Mouse (Mus musculus): ENCODE measurements around the gene Ahnak2.

Gene Ahnak2

DNA sequence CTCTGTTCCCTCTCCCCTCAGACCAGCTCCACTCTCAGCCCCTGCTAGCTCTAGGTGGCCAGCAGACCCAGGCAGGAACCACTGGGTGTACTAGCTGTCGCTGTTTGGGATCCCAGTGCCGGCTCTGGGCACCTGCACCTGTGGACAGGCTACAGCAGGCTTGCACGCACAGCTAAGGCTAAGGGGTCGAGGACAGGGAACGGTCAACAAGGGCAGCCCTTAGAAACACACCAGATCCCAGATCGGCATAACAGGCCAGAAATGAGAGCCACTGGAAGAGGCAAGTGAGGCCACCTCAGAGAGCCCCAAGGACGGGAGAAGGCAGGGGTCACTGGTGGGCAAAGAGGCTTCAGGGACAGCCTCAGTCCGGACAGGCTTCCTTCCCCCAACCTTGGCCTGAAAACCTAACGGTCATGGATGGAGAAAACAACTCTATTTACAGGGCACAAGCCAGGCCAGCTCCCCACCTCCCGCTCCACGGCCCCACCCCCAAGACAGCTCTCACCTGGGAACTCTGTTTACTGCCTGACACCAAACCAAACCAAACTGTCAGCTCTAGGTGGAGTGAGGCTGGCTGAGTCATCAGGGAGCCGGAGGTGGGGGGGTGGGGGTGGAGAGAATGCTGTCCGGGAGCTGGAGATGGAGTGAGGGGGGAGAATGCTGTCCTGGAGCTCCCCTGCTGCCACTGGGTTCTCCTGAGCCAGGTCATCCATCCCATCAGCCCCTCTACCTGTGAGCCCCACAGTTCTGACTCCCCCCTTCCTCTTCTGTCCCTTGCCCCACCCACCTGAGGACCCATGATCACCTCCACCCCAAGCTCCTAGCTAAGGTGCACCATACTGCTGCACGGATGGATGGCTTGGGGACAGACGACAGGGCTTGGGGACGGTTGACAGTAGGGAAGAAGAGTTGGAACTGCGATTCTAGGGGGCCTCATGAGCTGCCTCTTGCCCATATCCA lies 5.6 kb downstream of the Ahnak2 start:
- DNase-seq (ENCODE audit: low spot score in 2 of 2), result peak; percentile 56

GRCm38 (mm10) chr12:112795466-112796104 lies 6.9 kb downstream of the Ahnak2 start:
- DNase-seq (ENCODE audit: low spot score in 2 of 2), result peak; percentile 62 to 78

- DNase-seq (ENCODE audit: low spot score in 2 of 2), result no peak
Measured at GRCm38 (mm10) chr12:112794998-112795397, 7.5 kb downstream of the Ahnak2 start.

DNA sequence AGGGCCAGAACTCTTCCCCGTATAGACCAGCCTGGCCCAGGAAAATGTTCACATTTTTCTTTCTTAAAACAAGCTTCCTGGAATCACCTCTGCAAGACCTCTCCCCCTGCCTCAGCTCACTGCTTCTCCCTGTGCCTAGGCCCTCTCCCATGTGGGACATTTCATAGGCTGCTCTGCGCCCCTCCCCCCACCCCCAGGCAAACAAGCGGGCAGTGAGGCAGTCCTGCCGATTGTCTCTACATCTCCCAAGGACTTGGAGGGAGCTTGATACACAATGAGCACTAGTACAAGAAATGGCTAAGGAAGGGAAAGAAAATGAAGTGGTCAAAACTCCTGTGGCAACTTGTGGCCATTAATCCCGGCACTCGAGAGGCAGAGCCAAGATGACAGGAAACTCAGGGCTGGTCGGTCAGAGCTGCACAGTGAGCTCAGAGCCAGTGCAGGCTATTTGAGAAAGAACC lies 8.1 kb downstream of the Ahnak2 start:
- DNase-seq (ENCODE audit: low spot score in 2 of 2), result no peak

- DNase-seq (ENCODE audit: low spot score in 2 of 2), result peak; percentile 53 to 77
Measured at GRCm38 (mm10) chr12:112793601-112794355, 8.7 kb downstream of the Ahnak2 start.

GRCm38 (mm10) chr12:112791026-112791425 lies 11.4 kb downstream of the Ahnak2 start:
- DNase-seq (ENCODE audit: low spot score in 2 of 2), result no peak

DNA sequence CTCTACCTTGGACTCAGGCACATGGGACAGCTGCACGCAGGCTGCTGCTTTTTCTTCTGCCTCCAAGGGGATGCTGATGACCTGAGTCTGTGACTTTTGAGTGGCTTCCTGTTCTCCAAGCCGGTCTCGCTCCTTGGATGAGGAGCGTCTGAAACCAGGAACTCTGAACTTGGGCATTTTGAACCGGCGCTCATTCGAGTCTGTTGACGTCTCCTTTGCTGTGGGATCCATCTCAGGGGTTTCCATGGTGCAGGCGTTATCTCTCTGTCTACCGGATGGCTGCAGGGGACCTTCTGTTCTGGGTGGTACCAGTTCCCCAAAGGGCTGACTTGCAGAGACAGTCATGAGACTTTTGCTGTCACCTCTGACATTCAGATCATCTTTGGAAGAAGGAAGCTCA lies 28.0 kb downstream of the Ahnak2 start:
- no peak for DNase-seq (ENCODE audit: low spot score in 2 of 2)

DNA sequence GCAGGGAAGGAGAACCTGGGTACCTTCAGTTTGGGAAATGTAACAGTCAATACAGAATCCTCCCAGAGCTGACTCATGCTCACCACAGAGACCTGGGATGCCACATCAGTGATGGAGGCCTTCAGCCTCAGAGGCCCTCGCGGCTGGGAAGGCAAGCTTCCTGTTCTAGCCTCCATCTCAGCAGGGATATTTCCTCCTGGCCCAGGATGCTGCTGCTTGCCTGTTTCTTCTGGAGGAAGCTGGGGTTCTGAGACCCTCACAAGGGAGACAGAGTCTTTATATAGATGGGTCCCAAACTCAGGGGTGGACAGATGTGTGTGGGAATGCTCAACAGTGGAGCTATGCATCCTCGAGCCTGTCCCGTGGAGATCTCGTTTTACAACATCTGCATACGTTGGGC lies 28.4 kb downstream of the Ahnak2 start:
- DNase-seq (ENCODE audit: low spot score in 2 of 2), result no peak

GRCm38 (mm10) chr12:112773366-112773765 lies 29.1 kb downstream of the Ahnak2 start:
- DNase-seq (ENCODE audit: low spot score in 2 of 2), result no peak

DNA sequence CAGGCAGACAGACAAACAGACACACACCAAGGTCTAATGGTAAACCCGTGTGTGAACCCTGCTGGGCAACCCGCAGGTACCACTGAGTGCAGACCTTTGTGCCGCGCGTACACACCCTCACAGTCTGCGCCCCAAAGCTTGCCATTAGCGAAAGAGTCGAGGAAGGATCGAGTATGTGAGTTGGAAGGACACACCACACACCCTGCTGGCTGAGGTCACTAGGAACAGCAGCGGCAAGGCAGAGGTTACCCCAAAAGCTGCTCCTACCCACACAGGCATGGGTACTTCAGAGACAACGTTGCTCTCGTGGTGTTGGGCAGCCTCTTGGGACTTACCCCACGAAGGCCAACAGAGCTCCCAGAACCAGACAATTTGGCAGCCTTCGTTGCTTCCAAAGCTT lies 30.2 kb downstream of the Ahnak2 start:
- DNase-seq (ENCODE audit: low spot score in 2 of 2), result no peak

DNA sequence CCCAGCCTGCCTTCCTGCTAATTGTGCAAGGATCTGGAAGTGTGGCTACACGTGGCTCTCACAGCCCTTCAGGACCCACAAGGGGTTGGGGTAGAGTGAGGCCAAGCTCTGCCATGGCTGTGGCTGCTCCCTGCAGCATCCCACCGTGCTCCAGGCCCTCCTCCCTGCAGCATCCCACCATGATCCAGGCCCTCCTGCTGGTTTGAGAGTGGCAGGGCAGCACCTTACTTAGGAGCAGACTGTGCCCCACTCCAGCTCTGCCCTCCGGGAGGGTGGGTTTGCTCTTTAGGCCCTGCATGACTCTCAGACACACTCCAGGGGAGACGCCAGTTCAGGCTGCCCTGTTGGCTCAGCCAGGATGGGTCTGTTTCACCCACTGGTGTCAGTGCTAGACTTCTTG lies 32.1 kb downstream of the Ahnak2 start:
- DNase-seq (ENCODE audit: low spot score in 2 of 2), result no peak

- DNase-seq (ENCODE audit: low spot score in 2 of 2), result no peak
Measured at GRCm38 (mm10) chr12:112769751-112770150, 32.7 kb downstream of the Ahnak2 start.

DNA sequence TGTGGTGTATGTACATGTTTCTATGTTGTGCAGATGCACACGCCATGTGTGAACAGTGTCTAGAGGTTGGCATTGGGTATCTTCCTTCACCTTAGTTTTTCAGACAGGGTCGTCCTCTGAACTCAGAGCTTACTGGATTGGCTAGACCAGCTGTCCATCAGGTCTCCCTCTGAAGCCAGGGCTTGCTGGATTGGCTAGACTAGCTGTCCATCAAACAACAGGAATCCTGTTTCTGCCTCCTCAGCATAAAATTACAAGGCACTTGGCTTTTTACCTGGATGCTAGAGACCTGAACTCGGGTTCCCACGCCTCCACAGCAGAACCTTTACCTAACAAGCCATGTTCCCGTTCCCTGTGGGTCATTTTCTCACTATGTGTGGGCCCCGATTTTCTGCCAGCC lies 33.4 kb downstream of the Ahnak2 start:
- DNase-seq (ENCODE audit: low spot score in 2 of 2), result no peak

DNA sequence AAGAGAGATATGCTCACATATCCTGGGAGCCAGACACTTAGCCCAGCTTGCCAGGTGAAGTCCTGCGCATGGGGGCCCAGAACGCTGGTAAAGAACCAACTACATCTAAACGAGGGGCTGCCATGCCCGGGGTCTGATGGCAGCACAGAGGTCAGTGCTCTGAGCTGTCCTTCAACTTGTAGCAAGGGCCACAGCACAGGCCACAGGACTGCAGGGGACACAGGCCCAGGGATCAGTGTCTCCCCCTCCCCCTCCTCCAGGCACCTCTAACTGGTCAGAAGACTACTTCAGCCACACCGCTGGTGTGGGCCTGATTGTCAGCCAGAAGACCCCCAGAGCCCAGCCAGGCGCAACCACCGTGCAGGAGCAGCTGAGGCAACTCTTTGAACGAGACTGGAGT lies 34.3 kb downstream of the Ahnak2 start:
- DNase-seq (ENCODE audit: low spot score in 2 of 2), result no peak

GRCm38 (mm10) chr12:112767036-112767890 lies 35.2 kb downstream of the Ahnak2 start:
- DNase-seq (ENCODE audit: low spot score in 2 of 2), result no peak

- DNase-seq (ENCODE audit: low spot score in 2 of 2), result no peak
Measured at GRCm38 (mm10) chr12:112766586-112766985, 35.9 kb downstream of the Ahnak2 start.

DNA sequence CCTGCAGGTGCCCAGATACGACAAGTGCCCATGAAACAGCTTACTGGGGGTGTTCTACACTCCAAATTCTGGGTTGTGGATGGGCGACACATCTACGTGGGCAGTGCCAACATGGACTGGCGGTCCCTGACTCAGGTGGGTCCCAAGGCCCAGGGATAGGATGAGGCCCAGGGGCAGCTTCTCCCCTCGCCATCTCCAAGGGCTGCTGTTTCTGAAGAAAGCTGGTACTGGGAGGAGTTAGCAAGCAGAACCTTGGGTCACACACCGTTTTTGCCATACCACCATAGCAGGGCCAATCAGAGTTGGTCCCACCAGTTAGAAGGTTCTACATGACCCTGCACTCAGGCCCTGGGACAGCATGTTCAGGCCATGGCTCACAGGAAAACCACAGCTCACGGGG lies 37.5 kb downstream of the Ahnak2 start:
- DNase-seq (ENCODE audit: low spot score in 2 of 2), result no peak

GRCm38 (mm10) chr12:112764141-112764540 lies 38.3 kb downstream of the Ahnak2 start:
- no peak for DNase-seq (ENCODE audit: low spot score in 2 of 2)

GRCm38 (mm10) chr12:112763176-112763575 lies 39.3 kb downstream of the Ahnak2 start:
- no peak for DNase-seq (ENCODE audit: low spot score in 2 of 2)

- DNase-seq (ENCODE audit: low spot score in 2 of 2), result no peak
Measured at GRCm38 (mm10) chr12:112762018-112762417, 40.4 kb downstream of the Ahnak2 start.

DNA sequence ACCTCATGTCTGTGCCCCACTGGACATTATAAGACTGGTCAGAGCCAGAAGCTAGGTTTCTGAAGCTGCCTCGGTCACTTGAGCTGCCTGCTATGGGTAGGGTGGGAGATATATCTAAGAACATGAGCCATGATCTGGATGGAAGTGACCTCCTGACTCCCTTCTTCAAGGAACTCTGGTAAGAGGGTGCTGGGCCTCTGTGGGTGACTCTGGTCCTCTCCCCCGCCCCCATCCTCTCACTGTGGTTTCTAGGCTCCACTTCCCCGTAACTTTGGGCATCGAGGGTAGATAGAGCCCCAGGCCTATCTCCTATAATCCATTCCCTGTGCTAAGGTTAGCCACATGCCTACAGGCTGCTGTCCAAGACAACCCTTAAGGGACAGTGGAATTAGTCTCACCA lies 41.0 kb downstream of the Ahnak2 start:
- no peak for DNase-seq (ENCODE audit: low spot score in 2 of 2)

Measured in urinary bladder, adult 18-20 months (tissue).